Mouse (Mus musculus) forebrain, embryonic 11.5 days (tissue): ENCODE measurements around the gene 1110002E22Rik. TPM values are rescaled to one million over a fixed set of nuclear protein-coding genes. Genes with fewer than 3 reads are reported as not detected.

Experiments used
- ATAC-seq: fragments of 200-750 bp; cut with Nextera tagmentation; replicated peaks from 2 replicates; pipeline ENCODE4 v1.8.0; 2017; ENCODE audit warnings: moderate TSS enrichment; ENCODE audit not compliant: low FRiP score
- DNase-seq: peaks from one replicate; pipeline ENCODE4 v3.0.0-alpha.2; 2017; ENCODE audit warnings: low spot score
- H3K27ac ChIP-seq: fragments of 300-500 bp; sonication (generic); 2 replicates; pipeline ENCODE4 v1.5.1; 2014; ENCODE audit warnings: low read depth, low read length
- H3K27me3 ChIP-seq: fragments of 300-500 bp; sonication (generic); 2 replicates; pipeline ENCODE4 v1.6.1; 2014; ENCODE audit warnings: mild to moderate bottlenecking, low read length, mixed read lengths; ENCODE audit not compliant: control insufficient read depth, insufficient read depth
- H3K36me3 ChIP-seq: fragments of 300-500 bp; sonication (generic); 2 replicates; pipeline ENCODE4 v1.6.1; 2014; ENCODE audit warnings: mild to moderate bottlenecking, low read length, moderate library complexity, mixed read lengths; ENCODE audit not compliant: control insufficient read depth, insufficient read depth
- H3K4me1 ChIP-seq: fragments of 300-500 bp; sonication (generic); replicated peaks from 2 replicates; pipeline ENCODE4 v1.6.1; 2014; ENCODE audit warnings: low read length, mixed read lengths; ENCODE audit not compliant: control insufficient read depth, insufficient read depth
- H3K4me2 ChIP-seq: fragments of 300-500 bp; sonication (generic); 2 replicates; pipeline ENCODE4 v1.6.1; 2014; ENCODE audit warnings: low read depth, mild to moderate bottlenecking, low read length, moderate library complexity, mixed read lengths; ENCODE audit not compliant: severe bottlenecking
- H3K4me3 ChIP-seq: fragments of 300-500 bp; sonication (generic); 2 replicates; pipeline ENCODE4 v1.5.1; 2014; ENCODE audit warnings: low read depth, low read length
- H3K9ac ChIP-seq: fragments of 300-500 bp; sonication (generic); 2 replicates; pipeline ENCODE4 v1.6.1; 2014; ENCODE audit warnings: low read length
- H3K9me3 ChIP-seq: fragments of 300-500 bp; sonication (generic); 2 replicates; pipeline ENCODE4 v1.6.1; 2016; ENCODE audit warnings: low read length, mixed read lengths; ENCODE audit not compliant: control insufficient read depth
- WGBS: fragments of 180-500 bp; shearing (Covaris S2); extraction: QIAGEN DNeasy Blood & Tissue Kit; methylation state at CpG from one replicate; pipeline ENCODE4 v1.1.7; 2014; 5-methylcytosine and 5-hydroxymethylcytosine counted together
- polyA plus RNA-seq: library from polyadenylated mRNA; unstranded; fragments of >200 nt; fragmentation: Nextera tagmentation; extraction: Ambion mirVana; gene quantifications from 2 replicates; pipeline ENCODE4 v1.2.1, GENCODE M21; 2014

Gene 1110002E22Rik
- polyA plus RNA-seq, 1 experiment from 2014 or later = not detected

- H3K36me3 ChIP-seq = no peaks in the 10 kb centered on the region
- H3K9me3 ChIP-seq = no peaks in the 10 kb centered on the region
- no peak overlapping the region for H3K9ac ChIP-seq
- no peak for DNase-seq
- H3K27me3 ChIP-seq = no peaks in the 10 kb centered on the region
- no peak overlapping the region for H3K4me3 ChIP-seq
- WGBS = 93% methylated on average over 12 of the region's 12 CpGs
- H3K4me2 ChIP-seq = no peak overlapping the region
- H3K27ac ChIP-seq = no peak overlapping the region
- no peak for ATAC-seq
- no peaks in the 10 kb centered on the region; the same call in 1 of the 2 replicates for H3K4me1 ChIP-seq
These were observed 3.3 kb downstream of the 1110002E22Rik start for GRCm38 (mm10) chr3:138068103-138068502.

GRCm38 (mm10) chr3:138069756-138070511 is 5.1 kb downstream of the 1110002E22Rik start:
- Histone ChIP-seq H3K4me3 (no peak overlapping the region), H3K36me3 (no peaks in the 10 kb centered on the region), H3K27me3 (no peaks in the 10 kb centered on the region), H3K9me3 (no peaks in the 10 kb centered on the region), H3K9ac (no peak overlapping the region), H3K27ac (no peak overlapping the region), H3K4me1 (no peaks in the 10 kb centered on the region; the same call in 1 of the 2 replicates), H3K4me2 (no peak overlapping the region)
- DNase-seq (no peak), ATAC-seq (no peak)
- WGBS = 73% methylated on average over 18 of the region's 18 CpGs

GRCm38 (mm10) chr3:138071004-138071403 is 6.2 kb downstream of the 1110002E22Rik start:
- H3K9ac ChIP-seq = no peak overlapping the region
- ATAC-seq = no peak
- no peak for DNase-seq
- no peak overlapping the region for H3K27ac ChIP-seq
- no peaks in the 10 kb centered on the region for H3K9me3 ChIP-seq
- H3K4me3 ChIP-seq = no peak overlapping the region
- no peaks in the 10 kb centered on the region for H3K27me3 ChIP-seq
- H3K36me3 ChIP-seq = no peaks in the 10 kb centered on the region
- H3K4me1 ChIP-seq = no peaks in the 10 kb centered on the region; the same call in 1 of the 2 replicates
- WGBS = 13% methylated on average over 1 of the region's 1 CpGs
- no peak overlapping the region for H3K4me2 ChIP-seq

- H3K4me3 ChIP-seq = no peak overlapping the region
- H3K36me3 ChIP-seq = no peaks in the 10 kb centered on the region
- ATAC-seq (no peak), DNase-seq (no peak)
- H3K4me1 ChIP-seq = no peaks in the 10 kb centered on the region; the same call in 1 of the 2 replicates
- no peaks in the 10 kb centered on the region for H3K27me3 ChIP-seq
- no peaks in the 10 kb centered on the region for H3K9me3 ChIP-seq
- no peak overlapping the region for H3K9ac ChIP-seq
- WGBS = 84% methylated on average over 10 of the region's 10 CpGs
- H3K4me2 ChIP-seq = no peak overlapping the region
- H3K27ac ChIP-seq = no peak overlapping the region
These were observed 6.7 kb downstream of the 1110002E22Rik start for GRCm38 (mm10) chr3:138071476-138072073.

GRCm38 (mm10) chr3:138074214-138074613 is 9.4 kb downstream of the 1110002E22Rik start:
- WGBS = 91% methylated on average over 1 of the region's 1 CpGs
- ATAC-seq = no peak; the same call in 1 of the 2 replicates

GRCm38 (mm10) chr3:138075209-138075608 is 10.4 kb downstream of the 1110002E22Rik start:
- DNase-seq = no peak
- Histone ChIP-seq H3K4me1 (no peaks in the 10 kb centered on the region; the same call in 1 of the 2 replicates), H3K27me3 (no peaks in the 10 kb centered on the region), H3K36me3 (no peaks in the 10 kb centered on the region), H3K27ac (no peak overlapping the region), H3K9me3 (no peaks in the 10 kb centered on the region), H3K9ac (no peak overlapping the region), H3K4me3 (no peak overlapping the region), H3K4me2 (no peak overlapping the region)
- ATAC-seq = no peak
- 89% methylated on average over 8 of the region's 8 CpGs for WGBS

More at GRCm38 (mm10) chr3:138074214-138074613, 9.4 kb downstream of the 1110002E22Rik start:
- Histone ChIP-seq H3K4me1 (no peaks in the 10 kb centered on the region; the same call in 1 of the 2 replicates), H3K4me3 (no peak overlapping the region), H3K4me2 (no peak overlapping the region), H3K27me3 (no peaks in the 10 kb centered on the region), H3K9ac (no peak overlapping the region), H3K36me3 (no peaks in the 10 kb centered on the region), H3K9me3 (no peaks in the 10 kb centered on the region), H3K27ac (no peak overlapping the region)
- DNase-seq = no peak

GRCm38 (mm10) chr3:138077476-138078340 is 12.9 kb downstream of the 1110002E22Rik start:
- no peak overlapping the region for H3K4me3 ChIP-seq
- no peak overlapping the region for H3K27ac ChIP-seq
- 76% methylated on average over 11 of the region's 11 CpGs for WGBS
- DNase-seq = no peak
- no peak for ATAC-seq
- H3K4me1 ChIP-seq = no peaks in the 10 kb centered on the region
- no peak overlapping the region for H3K4me2 ChIP-seq
- no peaks in the 10 kb centered on the region for H3K27me3 ChIP-seq
- no peaks in the 10 kb centered on the region for H3K36me3 ChIP-seq
- H3K9me3 ChIP-seq = no peaks in the 10 kb centered on the region
- H3K9ac ChIP-seq = no peak overlapping the region

GRCm38 (mm10) chr3:138078701-138079100 is 13.8 kb downstream of the 1110002E22Rik start:
- Histone ChIP-seq H3K4me1 (no peaks in the 10 kb centered on the region), H3K9me3 (no peaks in the 10 kb centered on the region), H3K4me3 (no peak overlapping the region), H3K27ac (no peak overlapping the region), H3K27me3 (no peaks in the 10 kb centered on the region), H3K4me2 (no peak overlapping the region), H3K9ac (no peak overlapping the region), H3K36me3 (no peaks in the 10 kb centered on the region)
- ATAC-seq (no peak), DNase-seq (no peak)
- 94% methylated on average over 1 of the region's 1 CpGs for WGBS
